Mouse (Mus musculus) G1E (cell line): ENCODE results near the gene Cdh13. TPM values are rescaled to one million over a fixed set of nuclear protein-coding genes. Genes with fewer than 3 reads are reported as not detected.

Source experiments
- ATAC-seq: 2 replicates; pipeline ENCODE4 v1.8.0; 2016; ENCODE audit warnings: mild to moderate bottlenecking; ENCODE audit not compliant: insufficient number of reproducible peaks, poor library complexity, low FRiP score, severe bottlenecking; ENCODE audit errors: extremely low read depth
- DNase-seq: peaks from one replicate; pipeline ENCODE4 v3.0.0; 2012; ENCODE audit warnings: low spot score
- H3K27me3 ChIP-seq: 2 replicates; pipeline ENCODE4 v1.6.1; 2012; ENCODE audit warnings: mild to moderate bottlenecking, low read length, inconsistent platforms; ENCODE audit not compliant: insufficient read depth
- H3K36me3 ChIP-seq: replicated peaks from 2 replicates; pipeline ENCODE3; 2012; ENCODE audit warnings: mild to moderate bottlenecking, inconsistent platforms
- H3K4me1 ChIP-seq: 2 replicates; pipeline ENCODE4 v1.6.1; 2012; ENCODE audit warnings: low read depth, low read length, inconsistent platforms, mixed read lengths; ENCODE audit not compliant: insufficient read depth
- H3K4me3 ChIP-seq: 2 replicates; pipeline ENCODE4 v1.5.1; 2012; ENCODE audit warnings: low read depth, mild to moderate bottlenecking, inconsistent platforms, low read length, moderate library complexity, mixed read lengths
- H3K9me3 ChIP-seq: replicated peaks from 2 replicates; pipeline ENCODE4 v1.6.1; 2012; ENCODE audit warnings: inconsistent platforms
- CTCF ChIP-seq: IDR thresholded peaks from 2 replicates; pipeline ENCODE4 v1.5.1; 2012; ENCODE audit warnings: low read depth, low read length, inconsistent platforms, mixed read lengths
- GATA1 ChIP-seq: IDR thresholded peaks from 2 replicates; pipeline ENCODE4 v1.6.1; 2012; ENCODE audit warnings: borderline replicate concordance, low read length, inconsistent platforms, mixed read lengths
- GATA2 ChIP-seq: IDR thresholded peaks from 2 replicates; pipeline ENCODE4 v1.6.1; 2012; ENCODE audit warnings: low read depth, low read length, inconsistent platforms, borderline replicate concordance
- POLR2AphosphoS5 ChIP-seq: IDR thresholded peaks from 2 replicates; pipeline ENCODE4 v1.6.1; 2012; ENCODE audit warnings: low read depth, low read length, inconsistent platforms; ENCODE audit not compliant: insufficient replicate concordance
- TAL1 ChIP-seq: conservative IDR thresholded peaks from 2 replicates; pipeline ENCODE4 v1.6.1; 2012; ENCODE audit warnings: low read depth, low read length, inconsistent platforms, mixed read lengths
- polyA plus RNA-seq: library from polyadenylated mRNA; stranded (reverse); fragments of >175 nt; gene quantifications from 2 replicates; pipeline ENCODE4 v1.2.3, GENCODE M21; 2012
- total RNA-seq, 2 experiments: library from RNA; stranded (forward) in 1 of 2; stranded (reverse) in 1 of 2; fragments of 200-1000 nt in 1 of 2; fragments of >200 nt in 1 of 2; fragmentation: Nextera tagmentation in 1 of 2; gene quantifications; 2 replicates each; pipeline ENCODE4 v1.2.3; 2014 to 2017

The Cdh13 gene
- total and polyA plus RNA-seq, 3 experiments, result 0.22 TPM; not detected in 2

- DNase-seq (no peak), ATAC-seq (no peak)
- TF ChIP-seq TAL1 (no peak), CTCF (no peak), POLR2AphosphoS5 (no peak), GATA1 (no peak), GATA2 (no peak)
- Histone ChIP-seq H3K27me3 (no peaks in the 10 kb centered on the region), H3K4me3 (no peak overlapping the region), H3K9me3 (peaks cover 69% of the 10 kb centered on the region), H3K4me1 (no peaks in the 10 kb centered on the region), H3K36me3 (no peaks in the 10 kb centered on the region)
Observed at GRCm38 (mm10) chr8:118648801-118649537, 365.4 kb downstream of the Cdh13 start.

GRCm38 (mm10) chr8:118649981-118650380 lies 366.4 kb downstream of the Cdh13 start:
- Histone ChIP-seq H3K4me1 (no peaks in the 10 kb centered on the region), H3K27me3 (no peaks in the 10 kb centered on the region), H3K9me3 (peaks cover 75% of the 10 kb centered on the region), H3K36me3 (no peaks in the 10 kb centered on the region), H3K4me3 (no peak overlapping the region)
- no peak for ATAC-seq
- DNase-seq, result no peak
- no peak for TF ChIP-seq TAL1
- TF ChIP-seq GATA1, result no peak

GRCm38 (mm10) chr8:118662001-118662829 lies 378.7 kb downstream of the Cdh13 start:
- no peak for TF ChIP-seq CTCF
- no peak for TF ChIP-seq TAL1
- TF ChIP-seq GATA2, result no peak
- TF ChIP-seq GATA1, result no peak
- no peak for TF ChIP-seq POLR2AphosphoS5
- Histone ChIP-seq H3K4me3 (no peak overlapping the region), H3K36me3 (no peaks in the 10 kb centered on the region), H3K4me1 (no peaks in the 10 kb centered on the region), H3K9me3 (peaks cover 70% of the 10 kb centered on the region), H3K27me3 (no peaks in the 10 kb centered on the region)
- ATAC-seq, result no peak
- no peak for DNase-seq

- Histone ChIP-seq H3K9me3 (peaks cover 76% of the 10 kb centered on the region), H3K27me3 (no peaks in the 10 kb centered on the region), H3K36me3 (no peaks in the 10 kb centered on the region), H3K4me1 (no peaks in the 10 kb centered on the region), H3K4me3 (no peak overlapping the region)
- no peak for ATAC-seq
- DNase-seq, result no peak
- no peak for TF ChIP-seq GATA2
- no peak for TF ChIP-seq POLR2AphosphoS5
- no peak for TF ChIP-seq CTCF
Observed at GRCm38 (mm10) chr8:118665081-118665480, 381.5 kb downstream of the Cdh13 start.

DNA sequence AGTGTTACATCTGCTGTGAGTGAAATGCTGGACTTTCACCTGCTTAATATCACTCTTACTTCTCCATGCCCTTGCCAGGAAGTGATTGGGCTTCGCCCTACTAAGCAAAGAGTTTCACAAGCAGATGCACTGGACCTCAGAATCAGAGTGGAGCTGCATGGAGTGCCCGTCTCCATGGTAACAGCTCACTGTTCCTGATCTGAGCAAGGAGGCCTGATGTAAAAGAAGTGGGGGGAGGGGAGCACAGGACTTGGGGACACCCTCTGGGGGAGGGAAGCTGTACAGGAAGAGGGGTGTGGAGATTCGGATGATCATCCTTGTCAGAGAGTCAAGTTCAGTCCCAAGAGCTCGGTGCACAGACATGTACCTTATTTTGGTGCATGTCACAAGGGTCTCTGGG lies 384.2 kb downstream of the Cdh13 start:
- Histone ChIP-seq H3K4me1 (no peaks in the 10 kb centered on the region), H3K4me3 (no peak overlapping the region), H3K9me3 (peaks cover 86% of the 10 kb centered on the region)

GRCm38 (mm10) chr8:118676233-118676632 lies 392.7 kb downstream of the Cdh13 start:
- peaks cover 87% of the 10 kb centered on the region for H3K9me3 ChIP-seq
- no peak for TF ChIP-seq GATA1
- no peak for TF ChIP-seq CTCF
- TF ChIP-seq POLR2AphosphoS5, result no peak
- no peak for TF ChIP-seq GATA2
- TF ChIP-seq TAL1, result no peak
- no peak for ATAC-seq
- no peaks in the 10 kb centered on the region for H3K36me3 ChIP-seq
- H3K4me3 ChIP-seq, result no peak overlapping the region
- no peaks in the 10 kb centered on the region for H3K27me3 ChIP-seq
- no peak for DNase-seq
- no peaks in the 10 kb centered on the region for H3K4me1 ChIP-seq

More for the DNA sequence above, 384.2 kb downstream of the Cdh13 start:
- Histone ChIP-seq H3K27me3 (no peaks in the 10 kb centered on the region), H3K36me3 (no peaks in the 10 kb centered on the region)
- TF ChIP-seq TAL1, result no peak
- TF ChIP-seq CTCF, result no peak
- no peak for TF ChIP-seq GATA1
- no peak for TF ChIP-seq GATA2
- no peak for TF ChIP-seq POLR2AphosphoS5
- ATAC-seq (no peak), DNase-seq (no peak)
